Mouse (Mus musculus) liver, postnatal 0 days (tissue): ENCODE measurements around the gene Rasgef1b.
A peak's percentile ranks its signal among the peaks of the same experiment; 100 is the strongest.

Source experiments
- CTCF ChIP-seq: sonication (generic); IDR thresholded peaks from 2 replicates; pipeline ENCODE4 v1.5.1; 2016; ENCODE audit warnings: antibody characterized with exemption, low read depth
- EP300 ChIP-seq: IDR thresholded peaks from 2 replicates; pipeline ENCODE4 v1.6.1; 2016; ENCODE audit warnings: antibody characterized with exemption, low read depth, mild to moderate bottlenecking

GRCm38 (mm10) chr5:99541321-99541895 is 187.5 kb downstream of the Rasgef1b start:
- TF ChIP-seq CTCF (no peak), EP300 (peak; percentile 95)
